Mouse (Mus musculus) liver, embryonic 12.5 days (tissue): ENCODE data around the gene Cdkal1. TPM values are rescaled to one million over a fixed set of nuclear protein-coding genes. Genes with fewer than 3 reads are reported as not detected.

ENCODE experiments used
- ATAC-seq: fragments of 200-750 bp; cut with Nextera tagmentation; 2 replicates; pipeline ENCODE4 v1.8.0; 2017; ENCODE audit warnings: moderate number of reproducible peaks, mild to moderate bottlenecking, moderate library complexity
- H3K27ac ChIP-seq: fragments of 300-500 bp; sonication (generic); 2 replicates; pipeline ENCODE4 v1.5.1; 2016; ENCODE audit warnings: mild to moderate bottlenecking
- H3K27me3 ChIP-seq: fragments of 300-500 bp; sonication (generic); replicated peaks from 2 replicates; pipeline ENCODE4 v1.6.1; 2016; ENCODE audit warnings: mild to moderate bottlenecking, moderate library complexity
- H3K36me3 ChIP-seq: fragments of 300-500 bp; sonication (generic); 2 replicates; pipeline ENCODE4 v1.6.1; 2016; ENCODE audit warnings: mild to moderate bottlenecking, moderate library complexity
- H3K4me1 ChIP-seq: fragments of 300-500 bp; sonication (generic); 2 replicates; pipeline ENCODE4 v1.6.1; 2016
- H3K4me2 ChIP-seq: fragments of 300-500 bp; sonication (generic); 2 replicates; pipeline ENCODE4 v1.6.1; 2016; ENCODE audit warnings: mild to moderate bottlenecking, moderate library complexity
- H3K4me3 ChIP-seq: fragments of 300-500 bp; sonication (generic); 2 replicates; pipeline ENCODE4 v1.5.1; 2016; ENCODE audit warnings: mild to moderate bottlenecking, moderate library complexity
- H3K9ac ChIP-seq: fragments of 300-500 bp; sonication (generic); 2 replicates; pipeline ENCODE4 v1.6.1; 2016; ENCODE audit warnings: mild to moderate bottlenecking, moderate library complexity
- H3K9me3 ChIP-seq: fragments of 300-500 bp; sonication (generic); replicated peaks from 2 replicates; pipeline ENCODE4 v1.6.1; 2016; ENCODE audit warnings: mild to moderate bottlenecking, moderate library complexity
- WGBS: fragments of 180-500 bp; shearing (Covaris S2); methylation state at CpG from one replicate; pipeline ENCODE4 v1.1.7; 2016; ENCODE audit not compliant: insufficient replicate concordance; 5-methylcytosine and 5-hydroxymethylcytosine counted together
- polyA plus RNA-seq: library from polyadenylated mRNA; unstranded; fragments of >200 nt; fragmentation: Nextera tagmentation; extraction: Ambion mirVana; gene quantifications from 2 replicates; pipeline ENCODE4 v1.2.1, GENCODE M21; 2016

Cdkal1 gene
- polyA plus RNA-seq, 1 experiment from 2014 or later, result 16.0 TPM

DNA sequence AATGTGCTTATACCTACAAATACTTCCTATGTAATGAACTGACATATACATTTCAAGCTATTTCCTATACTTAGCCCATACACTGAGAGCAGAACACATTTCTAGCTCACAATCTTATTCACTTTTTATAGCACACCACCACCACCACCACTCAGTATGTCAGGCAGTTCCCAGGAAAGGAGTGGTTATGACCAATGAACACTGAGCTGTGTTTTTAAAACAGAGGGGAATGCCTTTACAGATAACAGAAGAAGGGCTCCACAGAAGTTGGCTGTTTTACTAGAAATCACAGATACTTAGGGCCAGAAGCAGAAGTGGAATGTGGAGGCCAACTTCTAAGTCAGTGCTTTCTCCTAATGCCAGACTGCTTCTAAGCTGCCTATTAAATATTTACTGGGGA, 121.0 kb downstream of the Cdkal1 start:
- H3K9ac ChIP-seq, result no peak overlapping the region
- 0 out of 2 replicates have a peak, but pooled peaks cover 7% of the 10 kb centered on the region for H3K4me1 ChIP-seq
- ATAC-seq, result no peak
- no peaks in the 10 kb centered on the region for H3K27me3 ChIP-seq
- no peaks in the 10 kb centered on the region for H3K36me3 ChIP-seq
- H3K27ac ChIP-seq, result no peak overlapping the region
- no peak overlapping the region for H3K4me3 ChIP-seq
- H3K4me2 ChIP-seq, result no peak overlapping the region
- H3K9me3 ChIP-seq, result no peaks in the 10 kb centered on the region

DNA sequence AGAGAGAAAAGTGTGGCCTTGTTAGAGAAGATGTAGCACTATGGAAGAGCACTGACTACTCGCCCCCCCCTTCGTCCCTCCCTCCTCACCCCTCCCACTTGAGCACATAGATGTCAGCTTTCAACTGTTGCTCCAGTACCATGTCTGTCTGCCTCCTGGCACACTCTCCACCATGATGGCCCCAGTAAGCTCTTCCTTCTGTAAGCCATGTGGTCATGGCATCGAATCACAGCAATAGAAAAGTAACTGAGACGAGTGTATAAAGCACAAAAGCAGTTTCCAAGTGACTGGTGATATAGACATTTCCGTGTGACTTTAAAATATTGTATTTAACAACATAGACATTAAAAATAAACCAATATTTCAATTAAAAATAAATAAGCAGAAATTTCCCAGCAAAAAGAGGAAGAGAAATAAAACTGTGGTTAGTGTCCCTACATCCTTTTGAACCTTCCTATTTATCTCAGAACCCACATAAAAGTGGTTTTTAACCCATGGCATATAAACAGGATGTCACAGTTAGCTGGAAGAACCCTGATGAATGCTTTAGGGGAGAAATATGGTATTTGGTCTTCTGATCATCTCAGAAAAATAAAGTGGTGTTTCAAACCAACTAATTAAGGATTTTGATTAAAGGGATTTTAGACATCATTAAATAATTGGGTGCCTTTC, 129.2 kb downstream of the Cdkal1 start:
- Histone ChIP-seq H3K36me3 (no peaks in the 10 kb centered on the region), H3K9ac (no peak overlapping the region), H3K4me3 (no peak overlapping the region), H3K9me3 (no peaks in the 10 kb centered on the region), H3K4me1 (no peaks in the 10 kb centered on the region), H3K27me3 (no peaks in the 10 kb centered on the region), H3K27ac (no peak overlapping the region), H3K4me2 (no peak overlapping the region)
- 69% methylated on average over 5 of the region's 5 CpGs for WGBS
- ATAC-seq, result no peak

DNA sequence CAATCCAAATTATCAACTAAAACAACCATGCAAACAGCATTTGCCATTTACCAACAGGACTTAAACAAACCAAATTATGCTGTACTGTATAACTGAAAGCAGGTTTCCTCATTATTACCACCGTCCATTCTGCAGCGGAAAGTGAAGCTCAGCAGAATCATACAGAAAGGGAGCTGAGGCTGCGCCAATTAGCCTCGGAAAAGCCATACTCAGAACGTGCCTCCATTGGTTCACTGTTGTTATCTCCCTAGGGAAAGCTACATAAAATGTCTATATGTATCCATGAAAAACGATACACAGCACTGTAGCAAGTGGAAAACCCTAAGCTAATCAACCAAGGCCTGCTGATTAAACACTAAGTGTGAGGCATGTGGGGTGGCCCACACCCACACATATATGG, 130.6 kb downstream of the Cdkal1 start:
- no peaks in the 10 kb centered on the region for H3K9me3 ChIP-seq
- no peaks in the 10 kb centered on the region for H3K4me1 ChIP-seq
- H3K36me3 ChIP-seq, result no peaks in the 10 kb centered on the region
- H3K4me3 ChIP-seq, result no peak overlapping the region
- WGBS, result 79% methylated on average over 6 of the region's 6 CpGs
- H3K27ac ChIP-seq, result no peak overlapping the region
- no peaks in the 10 kb centered on the region for H3K27me3 ChIP-seq
- H3K9ac ChIP-seq, result no peak overlapping the region
- no peak overlapping the region for H3K4me2 ChIP-seq
- no peak for ATAC-seq

DNA sequence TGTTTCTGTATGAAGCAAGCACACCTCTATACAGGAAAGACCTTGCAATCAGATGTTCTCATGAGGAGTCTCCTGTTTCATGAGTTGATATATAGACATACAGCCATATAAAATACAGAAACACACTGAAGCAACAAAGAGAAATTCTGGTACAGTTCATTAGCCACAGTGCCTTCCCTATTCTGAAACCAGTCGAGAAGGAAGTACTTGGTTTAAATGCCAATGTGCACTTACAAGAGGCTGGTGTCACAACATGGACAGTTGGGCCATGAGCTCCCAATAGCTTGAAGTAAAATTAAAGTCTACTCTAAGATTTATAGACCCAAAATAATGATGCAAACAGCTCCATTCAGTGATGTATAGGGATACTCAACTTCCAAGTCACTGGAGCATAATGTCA, 132.3 kb downstream of the Cdkal1 start:
- H3K4me2 ChIP-seq, result no peak overlapping the region
- H3K4me3 ChIP-seq, result no peak overlapping the region
- no peaks in the 10 kb centered on the region for H3K4me1 ChIP-seq
- H3K36me3 ChIP-seq, result no peaks in the 10 kb centered on the region
- H3K27ac ChIP-seq, result no peak overlapping the region
- ATAC-seq, result no peak
- H3K9ac ChIP-seq, result no peak overlapping the region
- 57% methylated on average over 1 of the region's 1 CpGs for WGBS
- no peaks in the 10 kb centered on the region for H3K9me3 ChIP-seq
- no peaks in the 10 kb centered on the region for H3K27me3 ChIP-seq

DNA sequence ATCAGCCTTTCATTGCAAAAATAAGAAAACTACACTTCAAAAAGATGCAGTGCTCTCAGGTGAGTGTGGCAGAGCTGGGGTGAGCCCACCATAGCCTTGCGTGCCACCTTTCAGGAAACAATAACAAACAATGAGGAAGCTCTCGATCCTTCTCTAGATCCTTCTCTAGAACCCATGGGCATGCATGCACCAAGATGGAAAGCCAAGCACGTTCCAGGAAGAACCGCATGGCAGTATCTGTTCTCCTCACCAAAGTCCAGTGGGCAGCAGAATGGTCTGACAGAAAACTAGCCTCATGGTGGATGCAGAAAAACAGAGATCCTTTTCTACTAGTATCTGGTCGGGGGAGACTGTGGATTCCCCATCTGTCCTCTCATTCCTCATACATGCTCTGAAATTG, 134.3 kb downstream of the Cdkal1 start:
- no peak overlapping the region for H3K4me3 ChIP-seq
- H3K27me3 ChIP-seq, result no peaks in the 10 kb centered on the region
- no peaks in the 10 kb centered on the region for H3K9me3 ChIP-seq
- H3K27ac ChIP-seq, result no peak overlapping the region
- H3K4me2 ChIP-seq, result no peak overlapping the region
- H3K36me3 ChIP-seq, result peaks cover 3% of the 10 kb centered on the region; the same call in 1 of the 2 replicates
- no peaks in the 10 kb centered on the region for H3K4me1 ChIP-seq
- H3K9ac ChIP-seq, result no peak overlapping the region
- ATAC-seq, result no peak
- 79% methylated on average over 5 of the region's 5 CpGs for WGBS

DNA sequence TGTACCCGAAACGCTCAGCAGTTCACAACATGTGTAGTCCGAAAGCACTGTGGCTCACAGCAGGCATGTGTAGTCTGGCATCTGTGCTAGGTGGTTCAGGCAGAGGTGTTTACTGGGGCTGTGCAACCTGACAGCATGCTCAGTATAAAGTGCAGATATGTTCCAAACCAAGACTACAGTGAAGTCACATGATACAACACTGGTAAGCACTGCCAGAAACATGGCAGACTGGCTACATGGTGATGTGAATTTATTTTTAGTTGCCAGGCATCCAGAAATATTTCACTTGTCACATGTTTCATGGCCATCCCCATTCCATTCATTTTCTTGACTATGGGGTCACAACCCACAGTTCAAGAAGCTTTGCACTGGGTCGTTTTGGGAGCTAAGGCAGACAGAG, 138.9 kb downstream of the Cdkal1 start:
- Histone ChIP-seq H3K4me2 (no peak overlapping the region), H3K27me3 (no peaks in the 10 kb centered on the region), H3K4me1 (no peaks in the 10 kb centered on the region), H3K36me3 (peaks cover 3% of the 10 kb centered on the region; the same call in 1 of the 2 replicates), H3K4me3 (no peak overlapping the region), H3K9me3 (no peaks in the 10 kb centered on the region), H3K27ac (no peak overlapping the region), H3K9ac (no peak overlapping the region)
- ATAC-seq, result no peak
- WGBS, result 81% methylated on average over 4 of the region's 4 CpGs

DNA sequence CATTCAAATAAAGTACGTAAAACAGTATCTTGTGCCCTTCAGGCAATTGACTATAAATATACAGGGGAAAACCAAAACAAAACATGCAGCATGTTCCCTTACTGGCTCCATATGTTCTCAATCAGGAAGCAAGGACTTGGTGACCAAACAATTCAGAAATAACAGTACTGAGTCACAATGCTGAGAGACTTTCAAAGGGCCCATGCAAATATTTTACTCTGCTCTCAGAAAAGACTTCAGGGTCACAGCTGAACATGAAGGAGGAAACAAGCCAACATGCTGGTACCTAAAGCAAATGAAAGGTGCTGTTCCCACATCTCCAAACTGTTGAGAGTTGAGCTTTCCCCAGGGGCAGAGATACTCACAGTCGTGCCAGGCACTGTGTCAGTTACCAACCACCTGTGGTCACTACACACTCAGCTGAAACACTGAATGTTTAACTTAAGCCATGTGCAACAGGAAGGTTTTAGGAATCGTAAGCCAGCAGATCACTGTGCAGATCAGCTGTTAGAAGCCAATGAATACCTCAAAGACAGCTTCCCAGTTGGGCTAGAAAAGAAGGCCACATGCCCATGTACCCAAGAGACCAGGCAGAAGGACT, 140.1 kb downstream of the Cdkal1 start:
- no peaks in the 10 kb centered on the region for H3K27me3 ChIP-seq
- H3K4me3 ChIP-seq, result no peak overlapping the region
- ATAC-seq, result no peak
- H3K4me2 ChIP-seq, result no peak overlapping the region
- H3K27ac ChIP-seq, result no peak overlapping the region
- 71% methylated on average over 3 of the region's 3 CpGs for WGBS
- peaks cover 3% of the 10 kb centered on the region; the same call in 1 of the 2 replicates for H3K36me3 ChIP-seq
- H3K9ac ChIP-seq, result no peak overlapping the region
- H3K9me3 ChIP-seq, result no peaks in the 10 kb centered on the region
- no peaks in the 10 kb centered on the region for H3K4me1 ChIP-seq

DNA sequence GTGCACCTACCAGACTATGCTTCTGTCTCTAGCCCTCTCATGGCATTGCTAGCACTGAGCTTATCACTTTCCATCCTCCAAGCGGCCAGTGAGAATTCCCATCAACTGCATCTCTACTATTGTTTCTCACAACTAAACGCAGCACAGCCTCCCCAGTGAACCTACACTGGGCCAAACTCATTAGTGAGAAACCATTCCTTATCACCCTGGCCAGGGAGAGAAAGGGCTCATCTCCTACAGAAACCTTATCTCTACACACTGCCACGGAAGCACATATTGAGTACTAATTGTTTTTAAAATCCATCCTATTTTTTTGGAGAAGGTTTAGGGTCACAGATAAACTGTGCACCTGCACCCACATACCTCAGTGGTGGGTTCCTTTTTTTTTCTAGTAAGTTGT, 147.9 kb downstream of the Cdkal1 start:
- peaks cover 9% of the 10 kb centered on the region for H3K4me1 ChIP-seq
- H3K9ac ChIP-seq, result no peak overlapping the region
- no peak overlapping the region for H3K4me3 ChIP-seq
- ATAC-seq, result no peak
- H3K9me3 ChIP-seq, result no peaks in the 10 kb centered on the region
- H3K27ac ChIP-seq, result no peak overlapping the region
- 36% methylated on average over 3 of the region's 3 CpGs for WGBS
- no peaks in the 10 kb centered on the region for H3K27me3 ChIP-seq
- no peaks in the 10 kb centered on the region for H3K36me3 ChIP-seq
- H3K4me2 ChIP-seq, result no peak overlapping the region

DNA sequence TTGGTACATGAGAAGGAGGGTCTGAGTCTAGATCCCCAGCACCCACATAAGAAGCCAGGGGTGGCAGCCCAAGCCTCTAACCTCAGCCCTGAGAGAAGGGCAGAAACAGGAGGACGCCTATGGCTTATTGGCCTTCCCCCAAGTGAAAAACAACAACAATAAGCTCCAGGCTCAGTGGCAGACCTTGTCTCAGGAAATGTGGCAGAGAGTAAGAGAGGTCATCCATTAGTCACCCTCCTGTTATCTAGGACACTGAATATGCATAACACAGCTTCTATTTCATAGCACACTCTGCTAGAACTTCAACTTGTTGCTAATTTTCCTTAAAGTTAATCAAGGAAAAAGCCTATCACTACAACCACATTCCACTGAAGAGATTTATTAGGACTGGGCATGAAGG, 154.1 kb downstream of the Cdkal1 start:
- H3K27ac ChIP-seq, result no peak overlapping the region
- ATAC-seq, result no peak
- H3K4me3 ChIP-seq, result no peak overlapping the region

DNA sequence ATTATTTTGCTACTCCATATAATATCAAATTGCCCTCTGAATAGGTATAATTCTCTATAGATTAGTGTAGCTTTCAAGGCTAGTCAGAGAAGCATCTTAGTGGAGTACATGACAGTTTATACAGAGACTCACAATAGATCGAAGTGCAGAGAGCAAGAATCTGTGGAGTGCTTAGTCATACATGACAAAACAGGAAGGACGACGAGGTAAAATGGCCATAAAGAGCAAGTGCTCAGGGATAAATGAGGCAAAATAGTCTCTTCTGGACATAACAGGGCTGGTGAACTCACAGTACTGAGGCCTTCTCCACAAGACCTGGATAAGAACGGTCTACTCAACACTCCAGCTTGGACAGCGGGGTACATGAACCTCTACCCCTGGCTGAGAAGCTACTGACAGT, 155.6 kb downstream of the Cdkal1 start:
- H3K4me2 ChIP-seq, result no peak overlapping the region
- no peaks in the 10 kb centered on the region for H3K27me3 ChIP-seq
- no peaks in the 10 kb centered on the region for H3K4me1 ChIP-seq
- H3K9ac ChIP-seq, result no peak overlapping the region
- WGBS, result 77% methylated on average over 5 of the region's 5 CpGs
- no peak overlapping the region for H3K4me3 ChIP-seq
- no peak overlapping the region for H3K27ac ChIP-seq
- no peaks in the 10 kb centered on the region for H3K36me3 ChIP-seq
- no peaks in the 10 kb centered on the region for H3K9me3 ChIP-seq
- no peak for ATAC-seq

More for the DNA sequence above, 154.1 kb downstream of the Cdkal1 start:
- no peak overlapping the region for H3K9ac ChIP-seq
- WGBS, result 44% methylated on average over 1 of the region's 1 CpGs
- H3K9me3 ChIP-seq, result no peaks in the 10 kb centered on the region
- no peaks in the 10 kb centered on the region for H3K4me1 ChIP-seq
- H3K27me3 ChIP-seq, result no peaks in the 10 kb centered on the region
- H3K36me3 ChIP-seq, result no peaks in the 10 kb centered on the region
- no peak overlapping the region for H3K4me2 ChIP-seq

DNA sequence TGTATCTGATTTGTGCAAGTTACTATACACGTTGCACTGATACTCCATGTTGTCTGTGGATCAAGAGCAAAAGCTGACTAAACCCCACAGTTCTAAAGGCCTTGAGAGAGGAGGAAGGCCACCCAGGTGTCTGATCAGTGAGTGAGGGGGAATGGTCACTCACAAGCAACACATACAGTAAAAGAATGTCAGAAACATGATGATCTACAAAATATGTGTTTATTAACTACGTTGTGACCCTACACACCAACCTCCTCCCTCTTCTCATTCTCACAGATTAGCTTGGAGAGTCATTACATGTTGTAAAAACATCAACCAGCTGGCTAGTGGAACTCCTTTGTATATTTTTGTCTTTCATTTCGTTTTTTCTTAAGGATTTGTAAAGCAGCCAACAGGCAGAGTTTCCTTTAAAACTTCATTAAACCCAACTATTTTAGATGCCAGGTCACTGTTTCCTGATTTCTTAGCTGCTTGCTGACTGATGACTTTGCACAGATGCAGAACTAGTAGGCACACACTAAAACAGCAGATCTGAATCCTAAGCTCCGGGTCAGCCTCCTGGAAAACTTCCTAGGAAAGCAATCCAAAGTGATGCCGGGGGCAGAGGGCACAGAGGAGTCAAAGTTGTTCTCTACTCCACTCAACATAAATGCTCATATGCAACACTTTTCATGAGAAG, 157.0 kb downstream of the Cdkal1 start:
- H3K27me3 ChIP-seq, result no peaks in the 10 kb centered on the region
- H3K27ac ChIP-seq, result no peak overlapping the region
- no peak for ATAC-seq
- H3K9me3 ChIP-seq, result no peaks in the 10 kb centered on the region
- no peaks in the 10 kb centered on the region for H3K4me1 ChIP-seq
- 66% methylated on average over 5 of the region's 5 CpGs for WGBS
- no peak overlapping the region for H3K4me2 ChIP-seq
- H3K4me3 ChIP-seq, result no peak overlapping the region
- no peak overlapping the region for H3K9ac ChIP-seq
- H3K36me3 ChIP-seq, result no peaks in the 10 kb centered on the region

DNA sequence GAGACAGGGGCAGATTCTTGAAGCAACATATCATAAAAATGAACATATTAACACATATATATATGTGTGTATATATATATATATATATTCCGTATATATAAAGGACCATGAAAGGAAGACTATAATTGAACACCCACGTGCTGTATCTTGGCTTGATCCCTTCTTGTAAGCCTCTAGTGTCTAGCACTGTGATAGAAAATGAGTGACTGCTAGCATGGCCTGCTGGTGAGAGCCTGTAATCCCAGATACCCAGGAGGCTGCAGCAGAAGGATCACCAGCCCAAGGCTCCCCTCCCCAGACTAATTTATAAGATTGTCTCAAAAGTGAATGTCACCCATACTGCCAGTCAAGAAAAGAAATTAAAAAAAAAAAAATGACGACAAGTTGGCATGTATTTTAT, 158.2 kb downstream of the Cdkal1 start:
- Histone ChIP-seq H3K4me1 (no peaks in the 10 kb centered on the region), H3K27me3 (no peaks in the 10 kb centered on the region), H3K36me3 (no peaks in the 10 kb centered on the region), H3K4me3 (no peak overlapping the region), H3K27ac (no peak overlapping the region), H3K4me2 (no peak overlapping the region), H3K9ac (no peak overlapping the region), H3K9me3 (no peaks in the 10 kb centered on the region)
- 73% methylated on average over 3 of the region's 3 CpGs for WGBS
- ATAC-seq, result no peak
